Comparison of ENCODE assay signal across 9 mouse cellular contexts in genomic region chr12:76547409-76548081, GRCm38 (mm10). TPM values are rescaled to one million over a fixed set of nuclear protein-coding genes. Genes with fewer than 3 reads are reported as not detected.
A peak's percentile ranks its signal among the peaks of the same experiment; 100 is the strongest.
DNase-seq lines count a peak whose midpoint lies in the region; ATAC-seq lines count a peak whose summit lies in the region.
"Had no signal": no experiment of that assay in that cellular context is flagged by ENCODE, and none has a peak within 500 bp of the region (broad histone marks: within the 10 kb centered on the region; RNA-seq: fewer than 3 reads in every experiment).

No protein-coding gene starts in this region.

- no peaks in the 10 kb centered on the region for H3K9me3 ChIP-seq in embryonic facial prominence, embryonic 11.5 days (replicated peaks; ENCODE audit: control insufficient read depth, low read length)
- no peaks in the 10 kb centered on the region for H3K9me3 ChIP-seq in intestine, embryonic 15.5 days

- no peaks in the 10 kb centered on the region for H3K36me3 ChIP-seq in embryonic facial prominence, embryonic 11.5 days (replicated peaks; ENCODE audit: control insufficient read depth, insufficient read depth, low read depth, low read length)
- H3K36me3 ChIP-seq in intestine, embryonic 15.5 days, result no peaks in the 10 kb centered on the region

- no peak overlapping the region; the same call in 1 of the 2 replicates for H3K9ac ChIP-seq in embryonic facial prominence, embryonic 11.5 days (replicated peaks; ENCODE audit: low read length)
- peak overlapping the region; percentile 22; the same call in 1 of the 2 replicates for H3K9ac ChIP-seq in intestine, embryonic 15.5 days

- peak; percentile 63 for ATAC-seq in embryonic facial prominence, embryonic 11.5 days (replicated peaks; ENCODE audit: insufficient number of reproducible peaks, low FRiP score, low TSS enrichment, low read depth)
- ATAC-seq in intestine, embryonic 15.5 days, result peak; percentile 85

- 0 out of 2 replicates have a peak overlapping the region, but pooled peaks have one; percentile 10 for H3K4me2 ChIP-seq in embryonic facial prominence, embryonic 11.5 days (ENCODE audit: low read depth, low read length)
- H3K4me2 ChIP-seq in intestine, embryonic 15.5 days (replicated peaks), result peak overlapping the region; percentile 52

- peak overlapping the region; percentile 53; the same call in 1 of the 2 replicates for H3K27ac ChIP-seq in embryonic facial prominence, embryonic 11.5 days (replicated peaks; ENCODE audit: low read depth, low read length)
- peak overlapping the region; percentile 88 for H3K27ac ChIP-seq in intestine, embryonic 15.5 days

- H3K4me3 ChIP-seq in embryonic facial prominence, embryonic 11.5 days (ENCODE audit: low read depth, low read length), result no peak overlapping the region
- H3K4me3 ChIP-seq in intestine, embryonic 15.5 days (replicated peaks), result peak overlapping the region; percentile 14; the same call in 1 of the 2 replicates
- H3K4me3 ChIP-seq: erythroblast, embryonic 14.5 days had no signal

- H3K27me3 ChIP-seq in embryonic facial prominence, embryonic 11.5 days (ENCODE audit: control insufficient read depth, insufficient read depth, low read length), result peaks cover 2% of the 10 kb centered on the region; the same call in 1 of the 2 replicates
- no peaks in the 10 kb centered on the region for H3K27me3 ChIP-seq in intestine, embryonic 15.5 days (replicated peaks)

- DNase-seq in embryo, embryonic 10 days (ENCODE audit: low spot score), result peak; percentile 53
- no peak for DNase-seq in embryo, embryonic 10.5 days (ENCODE audit: low spot score)
- peak; percentile 65 for DNase-seq in embryonic facial prominence, embryonic 11.5 days (ENCODE audit: low spot score)
- peak; percentile 60 for DNase-seq in lung, postnatal 10 days
- peak; percentile 66 for DNase-seq in thymus, postnatal 14 days
- DNase-seq in adrenal gland, postnatal 36 days, result no peak
- no peak for DNase-seq in testis, postnatal 14 days (ENCODE audit: low spot score)

- 14% methylated on average over 13 of the region's 13 CpGs for WGBS in embryonic facial prominence, embryonic 11.5 days
- 37% methylated on average over 13 of the region's 13 CpGs for WGBS in intestine, embryonic 15.5 days

- H3K4me1 ChIP-seq in embryonic facial prominence, embryonic 11.5 days (ENCODE audit: control insufficient read depth, insufficient read depth, low read length), result peaks cover 5% of the 10 kb centered on the region
- H3K4me1 ChIP-seq in intestine, embryonic 15.5 days (replicated peaks), result peaks cover 65% of the 10 kb centered on the region

RNA-seq across cellular contexts. Expression of gene Plekhg3, which starts 16.9 kb away (rescaled TPM):
- 2.0 and 2.1 TPM in 2 replicates for polyA plus RNA-seq in embryonic facial prominence, embryonic 11.5 days (2014; fragmentation: Nextera tagmentation; extraction: Ambion mirVana)
- polyA plus RNA-seq in intestine, embryonic 15.5 days (2015; fragmentation: Nextera tagmentation; extraction: Ambion mirVana), result 9.5 and 11.2 TPM in 2 replicates
- 10 to 100 TPM; 11.1 to 13.0 TPM for total RNA-seq in adrenal gland, postnatal 36 days (2021)

Comparison
In these comparisons a context has a peak if more than half of its experiments do, and no peak if none do; other contexts are left out.
1. DNase-seq: peak in embryo, embryonic 10 days (single experiment), embryonic facial prominence, embryonic 11.5 days (single experiment), lung, postnatal 10 days (single experiment) and thymus, postnatal 14 days (single experiment); none in embryo, embryonic 10.5 days (single experiment), adrenal gland, postnatal 36 days (0 of 2) and testis, postnatal 14 days (single experiment).